Mouse (Mus musculus) inflammation-experienced regulatory T-cells, adult 6 months (primary cell): ENCODE results near the gene Gm21244. TPM values are rescaled to one million over a fixed set of nuclear protein-coding genes. Genes with fewer than 3 reads are reported as not detected.
"Not testable (repeated sequence)": the region's sequence is repeated elsewhere in the genome, so short reads cannot be mapped to it uniquely, and the experiment has no call there.

Experiments
- ATAC-seq: one replicate; pipeline ENCODE4 v1.8.0; 2017
- polyA plus RNA-seq, 3 experiments: library from polyadenylated mRNA; unstranded; fragments of 100-300 nt; shearing (Covaris generic); gene quantifications; one replicate each; pipeline ENCODE4 v1.2.1; 2017

Gene Gm21244
- polyA plus RNA-seq = not detected

- ATAC-seq = not testable (repeated sequence)
Measured at GRCm38 (mm10) chrY:7169193-7169592, at the start of gene Gm21244. Gm21244 (minus strand) TSS chrY:7169293.

Other genes with a start within 250 kb of the Gm21244 start
- not detected for gene Gm28998, start 84.5 kb upstream of the Gm21244 start, polyA plus RNA-seq
- gene Gm21788, start 235.7 kb upstream of the Gm21244 start, polyA plus RNA-seq = not detected